In the genomic region with DNA sequence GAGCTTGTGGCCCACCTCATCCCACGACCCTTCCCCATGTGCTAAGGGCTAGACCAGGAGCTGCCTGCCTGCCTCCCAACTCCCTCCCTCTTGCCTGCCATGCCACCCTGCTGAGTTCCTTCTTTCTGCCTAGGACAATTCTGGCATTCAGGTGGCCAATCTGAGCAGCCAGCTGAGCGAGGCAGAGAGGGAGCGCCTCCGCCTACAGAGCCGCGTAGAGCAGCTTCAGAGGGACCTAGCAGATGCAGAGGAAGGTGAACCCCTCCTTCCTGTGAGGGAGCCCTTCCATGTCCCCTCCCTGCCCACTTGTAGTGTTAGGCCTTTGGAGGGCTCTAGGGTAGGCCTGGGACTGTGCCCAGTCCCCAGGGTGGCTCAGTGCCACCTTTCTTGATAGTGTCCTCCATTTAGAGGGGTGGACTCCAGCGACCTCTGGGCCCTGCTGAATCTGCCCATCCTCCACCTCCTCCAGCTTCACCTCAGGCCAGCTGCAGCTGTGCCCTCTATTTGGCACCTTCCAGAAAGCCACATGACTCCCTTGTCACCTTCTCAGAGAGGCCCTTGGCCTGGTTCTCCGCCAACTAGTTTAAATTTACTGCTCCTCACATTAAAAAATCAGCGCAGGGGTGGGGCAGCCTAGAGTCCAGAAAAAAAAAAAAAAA, we compare ENCODE assay signal across 13 mouse cellular contexts. TPM values are rescaled to one million over a fixed set of nuclear protein-coding genes. Genes with fewer than 3 reads are reported as not detected.
A peak's percentile ranks its signal among the peaks of the same experiment; 100 is the strongest.
DNase-seq lines count a peak whose midpoint lies in the region; ATAC-seq lines count a peak whose summit lies in the region.
"Had no signal": no experiment of that assay in that cellular context is flagged by ENCODE, and none has a peak within 500 bp of the region (broad histone marks: within the 10 kb centered on the region; RNA-seq: fewer than 3 reads in every experiment).

No protein-coding gene starts in this region.

- ATAC-seq in midbrain, embryonic 14.5 days (ENCODE audit: low FRiP score, low TSS enrichment) = no peak
- ATAC-seq in neural tube, embryonic 15.5 days (ENCODE audit: low FRiP score) = 0 out of 2 replicates have a peak, but pooled peaks have one; percentile 9
- ATAC-seq: CD4-positive, CD25-positive, alpha-beta regulatory T cell, adult 4 months; liver, postnatal 0 days had no signal

- H3K27ac ChIP-seq in heart, embryonic 10.5 days = no peak overlapping the region
- H3K27ac ChIP-seq in midbrain, embryonic 10.5 days (replicated peaks) = peak overlapping the region; percentile 47; the same call in 1 of the 2 replicates
- no peak overlapping the region for H3K27ac ChIP-seq in midbrain, embryonic 14.5 days (replicated peaks; ENCODE audit: low read depth, low read length)
- H3K27ac ChIP-seq in neural tube, embryonic 15.5 days (replicated peaks) = no peak overlapping the region
- H3K27ac ChIP-seq: hindbrain, embryonic 13.5 days had no signal

- peaks cover 52% of the 10 kb centered on the region for H3K27me3 ChIP-seq in heart, embryonic 10.5 days (ENCODE audit: insufficient read depth, poor library complexity, severe bottlenecking)
- H3K27me3 ChIP-seq in midbrain, embryonic 10.5 days (ENCODE audit: low read depth, poor library complexity, severe bottlenecking) = no peaks in the 10 kb centered on the region
- H3K27me3 ChIP-seq in midbrain, embryonic 14.5 days (ENCODE audit: control insufficient read depth, insufficient read depth, low read length) = no peaks in the 10 kb centered on the region
- H3K27me3 ChIP-seq in neural tube, embryonic 15.5 days (replicated peaks) = no peaks in the 10 kb centered on the region

- H3K9me3 ChIP-seq in heart, embryonic 10.5 days = no peaks in the 10 kb centered on the region
- no peaks in the 10 kb centered on the region for H3K9me3 ChIP-seq in midbrain, embryonic 10.5 days (replicated peaks)
- H3K9me3 ChIP-seq in midbrain, embryonic 14.5 days (ENCODE audit: control insufficient read depth, low read length) = no peaks in the 10 kb centered on the region
- no peaks in the 10 kb centered on the region for H3K9me3 ChIP-seq in neural tube, embryonic 15.5 days (replicated peaks)
- H3K9me3 ChIP-seq: hindbrain, embryonic 13.5 days had no signal

- H3K4me1 ChIP-seq in heart, embryonic 10.5 days = peaks cover 15% of the 10 kb centered on the region
- H3K4me1 ChIP-seq in midbrain, embryonic 10.5 days = peaks cover 46% of the 10 kb centered on the region
- H3K4me1 ChIP-seq in midbrain, embryonic 14.5 days (ENCODE audit: control insufficient read depth, insufficient read depth, low read length) = no peaks in the 10 kb centered on the region
- H3K4me1 ChIP-seq in neural tube, embryonic 15.5 days = peaks cover 22% of the 10 kb centered on the region

- H3K4me3 ChIP-seq in heart, embryonic 10.5 days = no peak overlapping the region
- H3K4me3 ChIP-seq in midbrain, embryonic 10.5 days = no peak overlapping the region
- H3K4me3 ChIP-seq in midbrain, embryonic 14.5 days (replicated peaks; ENCODE audit: low read depth, low read length) = no peak overlapping the region
- H3K4me3 ChIP-seq in neural tube, embryonic 15.5 days (replicated peaks) = no peak overlapping the region
- H3K4me3 ChIP-seq: hindbrain, embryonic 13.5 days had no signal

- no peak overlapping the region for H3K9ac ChIP-seq in midbrain, embryonic 14.5 days (replicated peaks; ENCODE audit: low read length)
- no peak overlapping the region for H3K9ac ChIP-seq in neural tube, embryonic 15.5 days (replicated peaks)
- H3K9ac ChIP-seq: liver, postnatal 0 days had no signal

- no peaks in the 10 kb centered on the region for H3K36me3 ChIP-seq in heart, embryonic 10.5 days
- no peaks in the 10 kb centered on the region for H3K36me3 ChIP-seq in midbrain, embryonic 10.5 days
- H3K36me3 ChIP-seq in midbrain, embryonic 14.5 days (ENCODE audit: control insufficient read depth, insufficient read depth, low read length) = no peaks in the 10 kb centered on the region
- H3K36me3 ChIP-seq in neural tube, embryonic 15.5 days = no peaks in the 10 kb centered on the region
- H3K36me3 ChIP-seq: hindbrain, embryonic 13.5 days had no signal

- WGBS in heart, embryonic 10.5 days = 77% methylated on average over 9 of the region's 9 CpGs
- WGBS in midbrain, embryonic 10.5 days = 70% methylated on average over 9 of the region's 9 CpGs
- WGBS in midbrain, embryonic 14.5 days = 63% methylated on average over 9 of the region's 9 CpGs
- 62% methylated on average over 9 of the region's 9 CpGs for WGBS in neural tube, embryonic 15.5 days

- DNase-seq in heart, adult 11 months = peak; percentile 96
- DNase-seq in heart, embryonic 10.5 days (ENCODE audit: low spot score) = no peak
- no peak for DNase-seq in midbrain, embryonic 10.5 days (ENCODE audit: low spot score)
- no peak for DNase-seq in midbrain, embryonic 14.5 days
- DNase-seq in heart, postnatal 4 days = peak; percentile 77
- no peak for DNase-seq in retina, embryonic 14.5 days (ENCODE audit: low spot score)
- DNase-seq in layer of hippocampus, postnatal 14 days (ENCODE audit: low spot score in 2 of 2) = no peak
- DNase-seq: liver, postnatal 0 days had no signal

- H3K4me2 ChIP-seq in midbrain, embryonic 14.5 days (ENCODE audit: low read length) = no peak overlapping the region
- H3K4me2 ChIP-seq in neural tube, embryonic 15.5 days = no peak overlapping the region
- H3K4me2 ChIP-seq: hindbrain, embryonic 13.5 days had no signal

RNA-seq across cellular contexts. Expression of a gene that starts 18.7 kb away (rescaled TPM):
- 3.0 and 5.5 TPM in 2 replicates for polyA plus RNA-seq in heart, embryonic 10.5 days (2016; fragmentation: Nextera tagmentation; extraction: Ambion mirVana)
- polyA plus RNA-seq in midbrain, embryonic 10.5 days (2016; fragmentation: Nextera tagmentation; extraction: Ambion mirVana) = 1.2 and 3.1 TPM in 2 replicates
- polyA plus RNA-seq in midbrain, embryonic 14.5 days (2014; fragmentation: Nextera tagmentation; extraction: Ambion mirVana) = 3.0 and 7.2 TPM in 2 replicates
- 10 to 100 TPM; 11.0 to 11.4 TPM for total RNA-seq in heart, postnatal 4 days (2021)
- 7.5 and 8.0 TPM in 2 replicates for polyA plus RNA-seq in neural tube, embryonic 15.5 days (2015; fragmentation: Nextera tagmentation; extraction: Ambion mirVana)
- 1 to 10 TPM; 5.7 to 8.5 TPM for total RNA-seq in layer of hippocampus, postnatal 14 days (2021)

RNA-seq across cellular contexts. Expression of a gene that starts 48.4 kb away (rescaled TPM):
- 0.14 and 0.30 TPM in 2 replicates for polyA plus RNA-seq in heart, embryonic 10.5 days (2016; fragmentation: Nextera tagmentation; extraction: Ambion mirVana)
- 0.02 and 0.07 TPM in 2 replicates for polyA plus RNA-seq in midbrain, embryonic 10.5 days (2016; fragmentation: Nextera tagmentation; extraction: Ambion mirVana)
- 0.05 and 0.09 TPM in 2 replicates for polyA plus RNA-seq in midbrain, embryonic 14.5 days (2014; fragmentation: Nextera tagmentation; extraction: Ambion mirVana)
- total RNA-seq in heart, postnatal 4 days (2021) = under 1 TPM; 0.45 to 0.48 TPM
- polyA plus RNA-seq in neural tube, embryonic 15.5 days (2015; fragmentation: Nextera tagmentation; extraction: Ambion mirVana) = 0.23 and 0.32 TPM in 2 replicates
- 1 to 10 TPM in 1 of 2 experiments, under 1 TPM in 1; 0.31 to 1.0 TPM for total RNA-seq in layer of hippocampus, postnatal 14 days (2021)
- polyA plus RNA-seq: CD4-positive, CD25-positive, alpha-beta regulatory T cell, adult 4 months; liver, postnatal 0 days had no signal

RNA-seq across cellular contexts. Expression of a gene that starts 56.2 kb away (rescaled TPM):
- 0.06 and 0.30 TPM in 2 replicates for polyA plus RNA-seq in heart, embryonic 10.5 days (2016; fragmentation: Nextera tagmentation; extraction: Ambion mirVana)
- 0.47 and 0.62 TPM in 2 replicates for polyA plus RNA-seq in midbrain, embryonic 10.5 days (2016; fragmentation: Nextera tagmentation; extraction: Ambion mirVana)
- polyA plus RNA-seq in midbrain, embryonic 14.5 days (2014; fragmentation: Nextera tagmentation; extraction: Ambion mirVana) = not detected in 2 replicates
- not detected for total RNA-seq in heart, postnatal 4 days (2021)
- 0.10 and 0.75 TPM in 2 replicates for polyA plus RNA-seq in neural tube, embryonic 15.5 days (2015; fragmentation: Nextera tagmentation; extraction: Ambion mirVana)
- not detected for total RNA-seq in layer of hippocampus, postnatal 14 days (2021)
- total RNA-seq: layer of hippocampus, postnatal 25 days had no signal
- polyA plus RNA-seq: CD4-positive, CD25-positive, alpha-beta regulatory T cell, adult 4 months; cortical plate, adult 2 months had no signal

Comparison
In these comparisons a context has a peak if more than half of its experiments do, and no peak if none do; other contexts are left out.
1. DNase-seq: peak in heart, adult 11 months (single experiment) and heart, postnatal 4 days (single experiment); none in heart, embryonic 10.5 days (single experiment), midbrain, embryonic 10.5 days (single experiment), midbrain, embryonic 14.5 days (single experiment), retina, embryonic 14.5 days (single experiment) and layer of hippocampus, postnatal 14 days (0 of 2).